12 mouse cellular contexts compared by ENCODE assay signal in the genomic region with DNA sequence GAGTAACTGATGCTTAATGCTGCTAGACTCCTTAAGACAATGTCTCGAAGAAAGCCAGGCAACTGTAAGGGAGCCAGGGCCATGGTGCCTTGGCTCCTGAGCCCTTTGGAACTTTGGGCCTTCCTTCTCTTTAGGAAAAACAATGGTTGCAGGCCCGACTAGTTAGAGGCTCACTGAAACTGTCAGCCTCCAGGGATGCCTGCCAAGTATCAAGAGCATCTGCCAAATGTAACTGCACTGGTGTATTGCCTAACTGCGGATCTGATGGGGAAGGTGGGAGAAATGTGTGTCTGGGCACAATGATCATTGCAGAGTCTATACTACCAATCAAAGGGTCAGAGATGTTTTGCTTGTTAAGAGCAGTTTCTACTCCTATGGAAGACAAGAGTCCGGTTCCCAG.
DNase-seq lines count a peak whose midpoint lies in the region; ATAC-seq and TF ChIP-seq lines count a peak whose summit lies in the region.
"Had no signal": no experiment of that assay in that cellular context is flagged by ENCODE, and none has a peak within 500 bp of the region (broad histone marks: within the 10 kb centered on the region; RNA-seq: fewer than 3 reads in every experiment).

No protein-coding gene starts in this region.

- H3K4me1 ChIP-seq in lung, embryonic 14.5 days (ENCODE audit: insufficient read depth): 0 out of 2 replicates have a peak, but pooled peaks cover 4% of the 10 kb centered on the region

- TF ChIP-seq CTCF in gastrocnemius, adult 2 months (IDR thresholded peaks at IDR 0.05): no peak
- TF ChIP-seq CTCF in lung, embryonic 14.5 days (IDR thresholded peaks at IDR 0.05; ENCODE audit: low read depth): no peak
- no peak for TF ChIP-seq CTCF in brain, embryonic 14.5 days (IDR thresholded peaks at IDR 0.05; ENCODE audit: borderline replicate concordance, extremely low read depth, insufficient read depth, insufficient read length)

- no peak overlapping the region for H3K4me3 ChIP-seq in gastrocnemius, adult 2 months
- H3K4me3 ChIP-seq in lung, embryonic 14.5 days (ENCODE audit: low read depth, low read length): no peak overlapping the region
- H3K4me3 ChIP-seq: forebrain, embryonic 10.5 days; kidney, embryonic 15.5 days; megakaryocyte, embryonic 14.5 days had no signal

- no peaks in the 10 kb centered on the region for H3K9me3 ChIP-seq in lung, embryonic 14.5 days (ENCODE audit: low read depth, low read length)
- H3K9me3 ChIP-seq: forebrain, embryonic 10.5 days; kidney, embryonic 15.5 days; megakaryocyte, embryonic 14.5 days had no signal

- no peaks in the 10 kb centered on the region for H3K27me3 ChIP-seq in lung, embryonic 14.5 days (ENCODE audit: insufficient read depth, low read length)

- no peak for ATAC-seq in lung, embryonic 14.5 days (ENCODE audit: insufficient read depth)

- H3K4me2 ChIP-seq in lung, embryonic 14.5 days: no peak overlapping the region
- H3K4me2 ChIP-seq: kidney, embryonic 15.5 days had no signal

- WGBS in lung, embryonic 14.5 days: 68% methylated on average over 4 of the region's 4 CpGs

- no peak overlapping the region for H3K9ac ChIP-seq in lung, embryonic 14.5 days
- H3K9ac ChIP-seq: kidney, embryonic 15.5 days had no signal

- intact Hi-C loops in gastrocnemius, adult 2 months (cut with DNase I): no loop called here
- intact Hi-C loops in left cerebral cortex, postnatal 36 days (cut with DNase I): no loop called here

- no peak overlapping the region for H3K27ac ChIP-seq in gastrocnemius, adult 2 months
- H3K27ac ChIP-seq in lung, embryonic 14.5 days (ENCODE audit: low read depth): no peak overlapping the region
- H3K27ac ChIP-seq: forebrain, embryonic 10.5 days; kidney, embryonic 15.5 days had no signal

- no peaks in the 10 kb centered on the region for H3K36me3 ChIP-seq in lung, embryonic 14.5 days (ENCODE audit: insufficient read depth)
- H3K36me3 ChIP-seq: forebrain, embryonic 10.5 days; kidney, embryonic 15.5 days had no signal

- no peak for TF ChIP-seq POLR2A in brain, embryonic 14.5 days (IDR thresholded peaks at IDR 0.05; ENCODE audit: borderline replicate concordance, extremely low read depth, insufficient read depth, insufficient read length, poor library complexity, severe bottlenecking)

- peak; percentile 41 for DNase-seq in gastrocnemius, adult 2 months
- no peak for DNase-seq in gastrocnemius, postnatal 4 days (ENCODE audit: low spot score in 2 of 2)
- DNase-seq in lung, embryonic 14.5 days: peak; percentile 73
- no peak for DNase-seq in lung, postnatal 25 days (ENCODE audit: low spot score)
- DNase-seq in brain, embryonic 14.5 days (ENCODE audit: low read depth): peak; percentile 70
- DNase-seq in lung, postnatal 14 days: peak; percentile 51
- no peak for DNase-seq in left cerebral cortex, postnatal 36 days (ENCODE audit: low spot score in 2 of 2)
- DNase-seq: cerebellum, adult 11-12 months; thymus, adult 18-20 months had no signal

Comparison
In these comparisons a context has a peak if more than half of its experiments do, and no peak if none do; other contexts are left out.
1. DNase-seq: peak in gastrocnemius, adult 2 months (single experiment), lung, embryonic 14.5 days (single experiment), brain, embryonic 14.5 days (single experiment) and lung, postnatal 14 days (single experiment); none in gastrocnemius, postnatal 4 days (0 of 2), lung, postnatal 25 days (single experiment) and left cerebral cortex, postnatal 36 days (0 of 2).